Mouse (Mus musculus): Measurements from ENCODE around the gene Cep135. TPM values are rescaled to one million over a fixed set of nuclear protein-coding genes. Genes with fewer than 3 reads are reported as not detected.
A peak's percentile ranks its signal among the peaks of the same experiment; 100 is the strongest.

The Cep135 gene
- polyA plus RNA-seq, 2 experiments: 6.9 to 10.3 TPM

DNA sequence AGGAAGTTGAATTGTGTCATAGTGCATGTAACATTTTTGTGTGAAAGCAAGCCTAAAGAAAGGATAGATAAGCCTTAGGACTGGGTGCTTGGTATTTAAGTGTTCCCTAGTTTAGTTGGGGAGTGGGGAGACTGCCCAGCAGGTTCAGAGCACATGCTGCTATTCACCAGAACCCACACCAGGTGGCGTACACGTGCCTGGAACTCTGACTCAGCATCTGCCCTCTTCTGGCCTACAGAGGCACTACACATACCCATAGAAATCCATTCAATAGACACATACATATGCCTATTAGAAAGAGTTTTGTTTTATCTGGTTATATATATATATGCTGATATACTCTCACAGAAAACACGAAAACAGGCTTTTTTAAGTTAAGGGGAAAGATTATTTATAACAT is 23.2 kb upstream of the Cep135 start:
- ATAC-seq (ENCODE audit: low FRiP score, low read depth): no peak
- 28% methylated on average over 3 of the region's 3 CpGs for WGBS
- Histone ChIP-seq H3K4me2 (replicated peaks; ENCODE audit: low read depth, low read length, severe bottlenecking) (no peak overlapping the region), H3K27ac (replicated peaks; ENCODE audit: low read depth, low read length) (no peak overlapping the region), H3K36me3 (ENCODE audit: control insufficient read depth, insufficient read depth, low read length) (peaks cover 62% of the 10 kb centered on the region), H3K27me3 (ENCODE audit: control insufficient read depth, insufficient read depth, low read length) (no peaks in the 10 kb centered on the region), H3K9ac (ENCODE audit: low read depth, low read length, severe bottlenecking) (no peak overlapping the region), H3K4me1 (ENCODE audit: control insufficient read depth, insufficient read depth, low read length) (no peaks in the 10 kb centered on the region), H3K4me3 (replicated peaks; ENCODE audit: low read length) (no peak overlapping the region), H3K9me3 (ENCODE audit: control insufficient read depth, low read length) (no peaks in the 10 kb centered on the region)
- DNase-seq (ENCODE audit: low spot score): peak; percentile 44
- no peak for TF ChIP-seq POLR2A (IDR thresholded peaks at IDR 0.05; ENCODE audit: borderline replicate concordance, extremely low read depth, insufficient read depth, insufficient read length)

- DNase-seq (ENCODE audit: low spot score): no peak
- no peaks in the 10 kb centered on the region for H3K4me1 ChIP-seq (ENCODE audit: control insufficient read depth, insufficient read depth, low read length)
- H3K36me3 ChIP-seq (ENCODE audit: control insufficient read depth, insufficient read depth, low read length): peaks cover 20% of the 10 kb centered on the region
- no peak for ATAC-seq (ENCODE audit: low FRiP score, low read depth)
- no peak overlapping the region for H3K4me3 ChIP-seq (replicated peaks; ENCODE audit: low read length)
- no peak overlapping the region for H3K9ac ChIP-seq (ENCODE audit: low read depth, low read length, severe bottlenecking)
- H3K4me2 ChIP-seq (replicated peaks; ENCODE audit: low read depth, low read length, severe bottlenecking): no peak overlapping the region
- no peak overlapping the region for H3K27ac ChIP-seq (replicated peaks; ENCODE audit: low read depth, low read length)
- TF ChIP-seq POLR2A (IDR thresholded peaks at IDR 0.05; ENCODE audit: borderline replicate concordance, extremely low read depth, insufficient read depth, insufficient read length): no peak
- no peaks in the 10 kb centered on the region for H3K27me3 ChIP-seq (ENCODE audit: control insufficient read depth, insufficient read depth, low read length)
- H3K9me3 ChIP-seq (ENCODE audit: control insufficient read depth, low read length): no peaks in the 10 kb centered on the region
- 69% methylated on average over 7 of the region's 7 CpGs for WGBS
Measured at GRCm38 (mm10) chr5:76574251-76574650, 14.2 kb upstream of the Cep135 start.

DNA sequence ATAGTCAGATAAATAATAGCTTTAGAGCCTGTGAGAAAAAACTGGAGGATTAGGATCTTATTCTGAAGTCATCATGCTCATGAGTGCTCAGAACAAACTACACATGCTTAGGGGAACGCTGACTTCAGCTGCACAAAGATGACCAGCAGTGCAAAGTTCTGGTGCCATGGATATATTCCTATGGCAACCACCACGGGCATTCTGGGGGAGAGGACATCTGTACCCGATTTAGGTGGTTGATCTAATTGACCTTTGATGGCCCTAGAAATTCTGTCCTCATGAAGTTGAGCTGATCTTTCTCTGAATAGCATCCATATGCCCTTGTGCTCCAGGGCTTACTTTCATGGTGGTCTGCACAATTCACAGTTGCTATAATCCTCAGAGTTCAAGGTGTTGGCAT is 11.5 kb upstream of the Cep135 start:
- 46% methylated on average over 3 of the region's 3 CpGs for WGBS
- no peak for TF ChIP-seq POLR2A (IDR thresholded peaks at IDR 0.05; ENCODE audit: borderline replicate concordance, extremely low read depth, insufficient read depth, insufficient read length)

GRCm38 (mm10) chr5:76585378-76585777 is 3.1 kb upstream of the Cep135 start:
- no peak overlapping the region for H3K4me2 ChIP-seq (replicated peaks; ENCODE audit: low read depth, low read length, severe bottlenecking)
- WGBS: 82% methylated on average over 2 of the region's 2 CpGs
- no peak for ATAC-seq (ENCODE audit: low FRiP score, low read depth)

More for the DNA sequence above, 11.5 kb upstream of the Cep135 start:
- Histone ChIP-seq H3K4me3 (replicated peaks; ENCODE audit: low read length) (no peak overlapping the region), H3K27ac (replicated peaks; ENCODE audit: low read depth, low read length) (no peak overlapping the region), H3K27me3 (ENCODE audit: control insufficient read depth, insufficient read depth, low read length) (no peaks in the 10 kb centered on the region), H3K4me2 (replicated peaks; ENCODE audit: low read depth, low read length, severe bottlenecking) (no peak overlapping the region), H3K4me1 (ENCODE audit: control insufficient read depth, insufficient read depth, low read length) (no peaks in the 10 kb centered on the region), H3K36me3 (ENCODE audit: control insufficient read depth, insufficient read depth, low read length) (no peaks in the 10 kb centered on the region), H3K9ac (ENCODE audit: low read depth, low read length, severe bottlenecking) (no peak overlapping the region), H3K9me3 (ENCODE audit: control insufficient read depth, low read length) (no peaks in the 10 kb centered on the region)
- ATAC-seq (ENCODE audit: low FRiP score, low read depth): no peak
- no peak for DNase-seq (ENCODE audit: low spot score)

GRCm38 (mm10) chr5:76589311-76589710 is 813 bp downstream of the Cep135 start:
- peaks cover 8% of the 10 kb centered on the region; the same call in 1 of the 2 replicates for H3K4me1 ChIP-seq (ENCODE audit: control insufficient read depth, insufficient read depth, low read length)
- no peak overlapping the region for H3K27ac ChIP-seq (replicated peaks; ENCODE audit: low read depth, low read length)
- H3K36me3 ChIP-seq (ENCODE audit: control insufficient read depth, insufficient read depth, low read length): peaks cover 13% of the 10 kb centered on the region; the same call in 1 of the 2 replicates
- DNase-seq (ENCODE audit: low spot score): no peak
- WGBS: 5% methylated on average over 7 of the region's 7 CpGs
- H3K4me2 ChIP-seq (replicated peaks; ENCODE audit: low read depth, low read length, severe bottlenecking): peak overlapping the region; percentile 45
- peak overlapping the region; percentile 70 for H3K4me3 ChIP-seq (replicated peaks; ENCODE audit: low read length)
- no peak for ATAC-seq (ENCODE audit: low FRiP score, low read depth)
- H3K27me3 ChIP-seq (ENCODE audit: control insufficient read depth, insufficient read depth, low read length): no peaks in the 10 kb centered on the region
- no peak for TF ChIP-seq POLR2A (IDR thresholded peaks at IDR 0.05; ENCODE audit: borderline replicate concordance, extremely low read depth, insufficient read depth, insufficient read length)
- peak overlapping the region; percentile 81 for H3K9ac ChIP-seq (ENCODE audit: low read depth, low read length, severe bottlenecking)
- H3K9me3 ChIP-seq (ENCODE audit: control insufficient read depth, low read length): no peaks in the 10 kb centered on the region

More at GRCm38 (mm10) chr5:76585378-76585777, 3.1 kb upstream of the Cep135 start:
- no peak for DNase-seq (ENCODE audit: low spot score)
- H3K9me3 ChIP-seq (ENCODE audit: control insufficient read depth, low read length): no peaks in the 10 kb centered on the region
- no peaks in the 10 kb centered on the region for H3K36me3 ChIP-seq (ENCODE audit: control insufficient read depth, insufficient read depth, low read length)
- H3K4me1 ChIP-seq (ENCODE audit: control insufficient read depth, insufficient read depth, low read length): peaks cover 8% of the 10 kb centered on the region; the same call in 1 of the 2 replicates
- H3K9ac ChIP-seq (ENCODE audit: low read depth, low read length, severe bottlenecking): no peak overlapping the region
- no peaks in the 10 kb centered on the region for H3K27me3 ChIP-seq (ENCODE audit: control insufficient read depth, insufficient read depth, low read length)
- H3K27ac ChIP-seq (replicated peaks; ENCODE audit: low read depth, low read length): no peak overlapping the region
- no peak for TF ChIP-seq POLR2A (IDR thresholded peaks at IDR 0.05; ENCODE audit: borderline replicate concordance, extremely low read depth, insufficient read depth, insufficient read length)
- no peak overlapping the region for H3K4me3 ChIP-seq (replicated peaks; ENCODE audit: low read length)

GRCm38 (mm10) chr5:76590009-76590408 is 1.5 kb downstream of the Cep135 start:
- no peak overlapping the region for H3K27ac ChIP-seq (replicated peaks; ENCODE audit: low read depth, low read length)
- no peak for TF ChIP-seq POLR2A (IDR thresholded peaks at IDR 0.05; ENCODE audit: borderline replicate concordance, extremely low read depth, insufficient read depth, insufficient read length)
- H3K4me3 ChIP-seq (replicated peaks; ENCODE audit: low read length): no peak overlapping the region
- ATAC-seq (ENCODE audit: low FRiP score, low read depth): no peak
- no peaks in the 10 kb centered on the region for H3K9me3 ChIP-seq (ENCODE audit: control insufficient read depth, low read length)
- no peak overlapping the region for H3K9ac ChIP-seq (ENCODE audit: low read depth, low read length, severe bottlenecking)
- no peaks in the 10 kb centered on the region for H3K27me3 ChIP-seq (ENCODE audit: control insufficient read depth, insufficient read depth, low read length)
- peaks cover 8% of the 10 kb centered on the region; the same call in 1 of the 2 replicates for H3K4me1 ChIP-seq (ENCODE audit: control insufficient read depth, insufficient read depth, low read length)
- no peak for DNase-seq (ENCODE audit: low spot score)
- peak overlapping the region; percentile 45; the same call in 1 of the 2 replicates for H3K4me2 ChIP-seq (replicated peaks; ENCODE audit: low read depth, low read length, severe bottlenecking)
- 85% methylated on average over 2 of the region's 2 CpGs for WGBS
- peaks cover 20% of the 10 kb centered on the region for H3K36me3 ChIP-seq (ENCODE audit: control insufficient read depth, insufficient read depth, low read length)
